7 mouse cellular contexts compared by ENCODE assay signal in genomic region chr10:117709930-117710603, GRCm38 (mm10). TPM values are rescaled to one million over a fixed set of nuclear protein-coding genes. Genes with fewer than 3 reads are reported as not detected.
DNase-seq lines count a peak whose midpoint lies in the region; ATAC-seq and TF ChIP-seq lines count a peak whose summit lies in the region.

No protein-coding gene starts in this region.

- TF ChIP-seq POLR2A in kidney, adult 2 months (IDR thresholded peaks at IDR 0.05; ENCODE audit: low read depth, low read length) = peak; percentile 16
- TF ChIP-seq POLR2A in limb, embryonic 14.5 days (IDR thresholded peaks at IDR 0.05; ENCODE audit: borderline replicate concordance, extremely low read depth, insufficient read depth, insufficient read length) = no peak
- no peak for TF ChIP-seq POLR2A in spleen, adult 2 months (IDR thresholded peaks at IDR 0.05; ENCODE audit: low read depth, low read length)

- WGBS in embryonic facial prominence, embryonic 11.5 days = 0% methylated on average over 60 of the region's 71 CpGs
- under 1% methylated on average over 68 of the region's 71 CpGs for WGBS in kidney, adult 2 months
- WGBS in limb, embryonic 14.5 days = under 1% methylated on average over 40 of the region's 71 CpGs
- WGBS in midbrain, embryonic 16.5 days = under 1% methylated on average over 51 of the region's 71 CpGs
- 2% methylated on average over 69 of the region's 71 CpGs for WGBS in spleen, adult 2 months

- no peaks in the 10 kb centered on the region for H3K4me1 ChIP-seq in embryonic facial prominence, embryonic 11.5 days (ENCODE audit: control insufficient read depth, insufficient read depth, low read length)
- H3K4me1 ChIP-seq in kidney, adult 2 months (ENCODE audit: control insufficient read depth, insufficient read depth, low read length) = peaks cover 13% of the 10 kb centered on the region
- peaks cover 8% of the 10 kb centered on the region for H3K4me1 ChIP-seq in limb, embryonic 14.5 days (ENCODE audit: control insufficient read depth, insufficient read depth, low read length)
- peaks cover 15% of the 10 kb centered on the region for H3K4me1 ChIP-seq in midbrain, embryonic 16.5 days (ENCODE audit: control insufficient read depth, insufficient read depth, low read length)
- no peaks in the 10 kb centered on the region; the same call in 1 of the 2 replicates for H3K4me1 ChIP-seq in spleen, adult 2 months (ENCODE audit: control insufficient read depth, insufficient read depth, insufficient read length)

- no peaks in the 10 kb centered on the region for H3K9me3 ChIP-seq in embryonic facial prominence, embryonic 11.5 days (replicated peaks; ENCODE audit: control insufficient read depth, low read length)
- H3K9me3 ChIP-seq in limb, embryonic 14.5 days (ENCODE audit: control insufficient read depth, low read length) = no peaks in the 10 kb centered on the region
- H3K9me3 ChIP-seq in midbrain, embryonic 16.5 days (replicated peaks; ENCODE audit: control insufficient read depth, low read length, poor library complexity, severe bottlenecking) = no peaks in the 10 kb centered on the region

- peak overlapping the region; percentile 98 for H3K9ac ChIP-seq in embryonic facial prominence, embryonic 11.5 days (replicated peaks; ENCODE audit: low read length)
- H3K9ac ChIP-seq in limb, embryonic 14.5 days (ENCODE audit: low read depth, low read length, severe bottlenecking) = peak overlapping the region; percentile 100
- H3K9ac ChIP-seq in midbrain, embryonic 16.5 days (ENCODE audit: low read depth, low read length) = peak overlapping the region; percentile 100

- H3K27me3 ChIP-seq in embryonic facial prominence, embryonic 11.5 days (ENCODE audit: control insufficient read depth, insufficient read depth, low read length) = no peaks in the 10 kb centered on the region
- H3K27me3 ChIP-seq in kidney, adult 2 months (replicated peaks; ENCODE audit: control insufficient read depth, insufficient read depth, low read length) = no peaks in the 10 kb centered on the region
- H3K27me3 ChIP-seq in limb, embryonic 14.5 days (ENCODE audit: control insufficient read depth, insufficient read depth, low read length) = no peaks in the 10 kb centered on the region
- no peaks in the 10 kb centered on the region for H3K27me3 ChIP-seq in midbrain, embryonic 16.5 days (ENCODE audit: control insufficient read depth, insufficient read depth, low read depth, low read length)
- no peaks in the 10 kb centered on the region for H3K27me3 ChIP-seq in spleen, adult 2 months (ENCODE audit: control insufficient read depth, insufficient read depth, low read length)

- H3K4me2 ChIP-seq in embryonic facial prominence, embryonic 11.5 days (ENCODE audit: low read depth, low read length) = peak overlapping the region; percentile 73
- H3K4me2 ChIP-seq in limb, embryonic 14.5 days (replicated peaks; ENCODE audit: low read depth, low read length, severe bottlenecking) = peak overlapping the region; percentile 54
- peak overlapping the region; percentile 67 for H3K4me2 ChIP-seq in midbrain, embryonic 16.5 days (ENCODE audit: low read length)

- peak overlapping the region; percentile 81 for H3K4me3 ChIP-seq in embryonic facial prominence, embryonic 11.5 days (ENCODE audit: low read depth, low read length)
- H3K4me3 ChIP-seq in kidney, adult 2 months (ENCODE audit: insufficient read depth, low read depth, low read length) = peak overlapping the region; percentile 98
- peak overlapping the region; percentile 98 for H3K4me3 ChIP-seq in limb, embryonic 14.5 days (replicated peaks; ENCODE audit: low read length)
- peak overlapping the region; percentile 90 for H3K4me3 ChIP-seq in midbrain, embryonic 16.5 days (ENCODE audit: low read depth, low read length)
- peak overlapping the region; percentile 99 for H3K4me3 ChIP-seq in spleen, adult 2 months (ENCODE audit: extremely low read depth, insufficient read depth, insufficient read length)

- peak; percentile 79 for DNase-seq in adrenal gland, postnatal 25 days
- DNase-seq in embryonic facial prominence, embryonic 11.5 days (ENCODE audit: low spot score) = peak; percentile 87
- DNase-seq in heart, adult 18-20 months = peak; percentile 89 to 91
- peak; percentile 89 for DNase-seq in kidney, adult 2 months
- peak; percentile 73 for DNase-seq in limb, embryonic 14.5 days (ENCODE audit: low spot score)
- DNase-seq in spleen, adult 2 months (ENCODE audit: low read depth in 1 of 2, low spot score in 2 of 2) = peak; percentile 18 to 62

- TF ChIP-seq CTCF in kidney, adult 2 months (conservative IDR thresholded peaks at IDR 0.05; ENCODE audit: insufficient read depth, insufficient read length, low read depth, low read length) = no peak
- no peak for TF ChIP-seq CTCF in spleen, adult 2 months (IDR thresholded peaks at IDR 0.05; ENCODE audit: extremely low read depth, insufficient read depth, insufficient read length, insufficient replicate concordance)

- peak overlapping the region; percentile 97 for H3K27ac ChIP-seq in embryonic facial prominence, embryonic 11.5 days (replicated peaks; ENCODE audit: low read depth, low read length)
- H3K27ac ChIP-seq in kidney, adult 2 months (ENCODE audit: insufficient read depth, low read depth, low read length) = peak overlapping the region; percentile 98
- peak overlapping the region; percentile 98 for H3K27ac ChIP-seq in limb, embryonic 14.5 days (replicated peaks; ENCODE audit: low read depth, low read length)
- H3K27ac ChIP-seq in midbrain, embryonic 16.5 days (ENCODE audit: low read length) = peak overlapping the region; percentile 100
- peak overlapping the region; percentile 96 for H3K27ac ChIP-seq in spleen, adult 2 months (ENCODE audit: insufficient read depth, low read length)

- peak; percentile 88 for ATAC-seq in embryonic facial prominence, embryonic 11.5 days (replicated peaks; ENCODE audit: insufficient number of reproducible peaks, low FRiP score, low TSS enrichment, low read depth)
- ATAC-seq in limb, embryonic 14.5 days (ENCODE audit: low FRiP score, low read depth) = peak; percentile 69
- peak; percentile 81 for ATAC-seq in midbrain, embryonic 16.5 days

- H3K36me3 ChIP-seq in embryonic facial prominence, embryonic 11.5 days (replicated peaks; ENCODE audit: control insufficient read depth, insufficient read depth, low read depth, low read length) = no peaks in the 10 kb centered on the region; the same call in 1 of the 2 replicates
- H3K36me3 ChIP-seq in kidney, adult 2 months (ENCODE audit: control insufficient read depth, insufficient read depth, low read length) = no peaks in the 10 kb centered on the region; the same call in 1 of the 2 replicates
- peaks cover 22% of the 10 kb centered on the region; the same call in 1 of the 2 replicates for H3K36me3 ChIP-seq in limb, embryonic 14.5 days (ENCODE audit: control insufficient read depth, insufficient read depth, low read length)
- H3K36me3 ChIP-seq in midbrain, embryonic 16.5 days (ENCODE audit: control insufficient read depth, insufficient read depth, low read length) = peaks cover 3% of the 10 kb centered on the region; the same call in 1 of the 2 replicates
- H3K36me3 ChIP-seq in spleen, adult 2 months (ENCODE audit: control insufficient read depth, insufficient read depth, low read length) = peaks cover 10% of the 10 kb centered on the region

RNA-seq across cellular contexts. Expression of gene Mdm2, which starts 0.5 kb away (rescaled TPM):
- 50.3 and 61.9 TPM in 2 replicates for total RNA-seq in adrenal gland, postnatal 25 days (2021)
- polyA plus RNA-seq in embryonic facial prominence, embryonic 11.5 days (2014; fragmentation: Nextera tagmentation; extraction: Ambion mirVana) = 47.7 and 50.5 TPM in 2 replicates
- 10 to 100 TPM; 51.1 to 53.6 TPM for total RNA-seq in heart, adult 18-20 months (2021)
- polyA plus RNA-seq in kidney, adult 2 months (2012; rRNA removed) = 21.9 and 22.9 TPM in 2 replicates
- 56.9 and 59.9 TPM in 2 replicates for polyA plus RNA-seq in limb, embryonic 14.5 days (2012; rRNA removed)
- polyA plus RNA-seq in limb, embryonic 14.5 days (2014; fragmentation: Nextera tagmentation; extraction: Ambion mirVana) = 32.9 and 39.2 TPM in 2 replicates
- polyA plus RNA-seq in midbrain, embryonic 16.5 days (2015; fragmentation: Nextera tagmentation; extraction: Ambion mirVana) = 53.1 and 55.7 TPM in 2 replicates
- 37.2 and 52.6 TPM in 2 replicates for polyA plus RNA-seq in spleen, adult 2 months (2012; rRNA removed)

RNA-seq across cellular contexts. Expression of gene Slc35e3, which starts 36.1 kb away (rescaled TPM):
- 14.0 and 17.0 TPM in 2 replicates for total RNA-seq in adrenal gland, postnatal 25 days (2021)
- polyA plus RNA-seq in embryonic facial prominence, embryonic 11.5 days (2014; fragmentation: Nextera tagmentation; extraction: Ambion mirVana) = 20.1 and 22.2 TPM in 2 replicates
- total RNA-seq in heart, adult 18-20 months (2021) = 1 to 10 TPM; 7.8 to 8.2 TPM
- 37.1 and 39.1 TPM in 2 replicates for polyA plus RNA-seq in kidney, adult 2 months (2012; rRNA removed)
- polyA plus RNA-seq in limb, embryonic 14.5 days (2012; rRNA removed) = 36.2 and 43.8 TPM in 2 replicates
- 21.7 and 26.7 TPM in 2 replicates for polyA plus RNA-seq in limb, embryonic 14.5 days (2014; fragmentation: Nextera tagmentation; extraction: Ambion mirVana)
- 34.4 and 34.8 TPM in 2 replicates for polyA plus RNA-seq in midbrain, embryonic 16.5 days (2015; fragmentation: Nextera tagmentation; extraction: Ambion mirVana)
- polyA plus RNA-seq in spleen, adult 2 months (2012; rRNA removed) = 5.6 and 7.4 TPM in 2 replicates

Comparison
In these comparisons a context has a peak if more than half of its experiments do, and no peak if none do; other contexts are left out.
1. Peak in every context shown above with its lines: DNase-seq, ATAC-seq, H3K4me3 ChIP-seq and H3K27ac ChIP-seq.
2. DNase-seq: peak in every context shown above with its lines; median percentile 90 in heart, adult 18-20 months; 89 in kidney, adult 2 months; 87 in embryonic facial prominence, embryonic 11.5 days; 79 in adrenal gland, postnatal 25 days; 73 in limb, embryonic 14.5 days; 40 in spleen, adult 2 months.